Mouse (Mus musculus) forebrain, embryonic 13.5 days (tissue): ENCODE results near the gene Plcb3. TPM values are rescaled to one million over a fixed set of nuclear protein-coding genes. Genes with fewer than 3 reads are reported as not detected.

Experiments used
- ATAC-seq: fragments of 200-750 bp; cut with Nextera tagmentation; 2 replicates; pipeline ENCODE4 v1.8.0; 2017
- H3K27ac ChIP-seq: fragments of 300-500 bp; sonication (generic); 2 replicates; pipeline ENCODE4 v1.5.1; 2015; ENCODE audit warnings: inconsistent platforms, mild to moderate bottlenecking, moderate library complexity
- H3K27me3 ChIP-seq: fragments of 300-500 bp; sonication (generic); 2 replicates; pipeline ENCODE4 v1.6.1; 2015; ENCODE audit warnings: mild to moderate bottlenecking, inconsistent platforms
- H3K36me3 ChIP-seq: fragments of 300-500 bp; sonication (generic); 2 replicates; pipeline ENCODE4 v1.6.1; 2015; ENCODE audit warnings: mild to moderate bottlenecking, inconsistent platforms; ENCODE audit not compliant: poor library complexity, severe bottlenecking
- H3K4me1 ChIP-seq: fragments of 300-500 bp; sonication (generic); 2 replicates; pipeline ENCODE4 v1.6.1; 2015; ENCODE audit warnings: inconsistent platforms
- H3K4me2 ChIP-seq: fragments of 300-500 bp; sonication (generic); 2 replicates; pipeline ENCODE4 v1.6.1; 2015; ENCODE audit warnings: inconsistent platforms, mild to moderate bottlenecking, moderate library complexity
- H3K4me3 ChIP-seq: fragments of 300-500 bp; sonication (generic); 2 replicates; pipeline ENCODE4 v1.5.1; 2015; ENCODE audit warnings: mild to moderate bottlenecking, inconsistent platforms
- H3K9ac ChIP-seq: fragments of 300-500 bp; sonication (generic); 2 replicates; pipeline ENCODE4 v1.6.1; 2015; ENCODE audit warnings: mild to moderate bottlenecking, inconsistent platforms
- H3K9me3 ChIP-seq: fragments of 300-500 bp; sonication (generic); replicated peaks from 2 replicates; pipeline ENCODE4 v1.6.1; 2016; ENCODE audit warnings: inconsistent platforms
- WGBS: fragments of 180-500 bp; shearing (Covaris S2); methylation state at CpG from one replicate; pipeline ENCODE4 v1.1.7; 2015; 5-methylcytosine and 5-hydroxymethylcytosine counted together
- polyA plus RNA-seq: library from polyadenylated mRNA; unstranded; fragments of >200 nt; fragmentation: Nextera tagmentation; extraction: Ambion mirVana; gene quantifications from 2 replicates; pipeline ENCODE4 v1.2.1, GENCODE M21; 2015

The Plcb3 gene
- polyA plus RNA-seq, 1 experiment from 2014 or later = 11.0 TPM

DNA sequence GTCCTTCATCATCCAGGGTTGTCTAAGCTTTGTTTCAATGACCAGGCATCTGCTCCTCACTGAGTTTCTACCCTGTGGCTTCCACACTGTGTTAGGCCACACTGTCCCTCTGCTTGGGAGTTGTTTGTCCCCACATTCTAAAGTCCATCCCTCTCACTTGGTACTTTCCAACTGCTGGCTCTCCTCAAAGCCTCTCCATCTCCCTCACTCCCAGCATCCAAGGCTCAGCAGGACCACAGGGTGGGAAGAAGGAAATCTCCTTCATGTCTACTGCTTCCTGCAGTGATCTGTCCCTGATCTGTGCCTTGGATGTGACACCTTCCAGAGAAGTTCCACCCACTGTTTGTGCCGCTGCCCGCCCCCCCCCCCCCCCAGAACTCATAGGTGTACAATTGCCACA, 45.3 kb downstream of the Plcb3 start:
- Histone ChIP-seq H3K4me2 (no peak overlapping the region), H3K4me3 (no peak overlapping the region), H3K27me3 (peaks cover 96% of the 10 kb centered on the region), H3K4me1 (peaks cover 23% of the 10 kb centered on the region), H3K27ac (no peak overlapping the region), H3K9ac (no peak overlapping the region), H3K9me3 (no peaks in the 10 kb centered on the region), H3K36me3 (no peaks in the 10 kb centered on the region)
- WGBS = 20% methylated on average over 1 of the region's 2 CpGs
- ATAC-seq = no peak

- H3K9ac ChIP-seq = no peak overlapping the region
- no peak overlapping the region for H3K4me2 ChIP-seq
- peaks cover 96% of the 10 kb centered on the region for H3K27me3 ChIP-seq
- peaks cover 17% of the 10 kb centered on the region for H3K4me1 ChIP-seq
- 8% methylated on average over 9 of the region's 9 CpGs for WGBS
- H3K4me3 ChIP-seq = no peak overlapping the region
- ATAC-seq = no peak
- H3K36me3 ChIP-seq = no peaks in the 10 kb centered on the region
- H3K9me3 ChIP-seq = no peaks in the 10 kb centered on the region
- no peak overlapping the region for H3K27ac ChIP-seq
Measured at GRCm38 (mm10) chr19:6928080-6928479, 48.2 kb downstream of the Plcb3 start.

DNA sequence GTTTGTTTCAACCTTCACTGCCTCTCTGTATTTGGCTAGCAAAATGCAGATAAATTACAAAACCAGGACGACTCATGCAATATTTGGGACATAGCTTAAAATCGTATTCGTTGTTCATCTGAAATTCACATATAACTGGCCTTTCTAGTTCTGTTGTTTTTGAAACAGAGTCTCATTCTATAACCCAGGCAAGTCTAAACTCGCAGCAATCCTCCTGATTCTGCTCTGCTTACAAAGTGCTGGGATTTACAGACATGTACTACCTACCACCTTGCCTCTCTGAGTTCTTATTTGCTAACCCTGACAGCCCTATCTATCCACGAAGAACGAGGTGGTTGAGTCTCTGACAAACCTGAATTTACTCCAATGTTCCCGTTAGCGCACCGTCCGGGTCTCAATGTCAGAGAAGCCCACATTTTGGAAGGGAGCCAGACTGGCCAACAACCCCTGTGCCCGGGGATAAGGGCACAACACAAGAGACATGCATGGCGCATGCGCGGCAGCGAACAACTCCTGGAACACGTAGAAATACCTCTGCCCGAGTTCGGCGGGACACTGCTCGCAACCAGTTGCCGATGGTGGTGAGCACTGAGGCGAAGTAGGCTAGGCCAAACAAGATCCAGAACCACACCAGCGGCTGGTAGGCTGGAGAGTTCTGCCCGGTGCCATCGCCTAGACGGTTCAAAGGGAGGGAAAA, 49.6 kb downstream of the Plcb3 start:
- 9% methylated on average over 26 of the region's 26 CpGs for WGBS
- no peak overlapping the region for H3K9ac ChIP-seq

DNA sequence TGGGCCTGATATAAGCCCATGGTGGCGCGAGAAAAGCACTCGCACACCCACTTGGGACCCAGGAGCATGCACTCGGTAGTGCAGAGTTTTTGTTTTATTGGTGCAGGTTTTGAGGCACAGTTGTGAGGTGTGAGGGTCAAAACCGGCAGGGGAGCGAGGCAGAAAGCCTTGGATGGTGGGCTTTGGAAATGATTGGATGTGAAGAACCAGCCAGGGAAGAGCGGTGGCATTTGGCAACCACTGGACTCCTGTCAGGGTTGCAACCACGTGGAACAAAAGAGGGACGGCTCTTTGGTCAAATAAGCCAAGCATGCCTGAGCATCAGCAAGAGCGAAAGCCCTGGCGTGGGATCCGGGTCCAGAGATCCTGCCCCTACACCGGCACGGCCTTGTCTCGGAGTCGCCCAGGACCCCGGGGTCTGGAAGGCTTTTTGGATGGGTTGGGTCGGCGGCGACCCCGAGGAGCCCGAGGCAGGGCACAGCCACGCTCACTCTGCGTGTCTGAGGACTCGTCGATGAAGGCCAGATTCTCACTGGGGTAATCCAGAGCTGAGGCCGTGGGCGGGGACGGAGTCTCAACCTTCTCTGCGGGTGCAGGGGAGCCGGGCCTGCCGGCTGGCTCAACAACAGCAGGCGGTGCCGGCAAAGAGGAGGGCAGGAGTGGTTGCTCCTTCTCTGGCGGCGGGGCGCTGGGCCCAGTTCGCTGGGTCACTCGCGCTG, 50.5 kb downstream of the Plcb3 start:
- H3K27me3 ChIP-seq = peaks cover 81% of the 10 kb centered on the region
- H3K4me3 ChIP-seq = peak overlapping the region; percentile 12; the same call in 1 of the 2 replicates
- H3K36me3 ChIP-seq = no peaks in the 10 kb centered on the region
- no peak overlapping the region; the same call in 1 of the 2 replicates for H3K4me2 ChIP-seq
- ATAC-seq = no peak
- H3K4me1 ChIP-seq = peaks cover 27% of the 10 kb centered on the region
- no peak overlapping the region for H3K9ac ChIP-seq
- no peak overlapping the region for H3K27ac ChIP-seq
- H3K9me3 ChIP-seq = no peaks in the 10 kb centered on the region
- WGBS = 4% methylated on average over 40 of the region's 40 CpGs

More for the DNA sequence above, 49.6 kb downstream of the Plcb3 start:
- peaks cover 90% of the 10 kb centered on the region for H3K27me3 ChIP-seq
- no peak for ATAC-seq
- peak overlapping the region; percentile 46 for H3K4me2 ChIP-seq
- peak overlapping the region; percentile 18 for H3K4me3 ChIP-seq
- H3K4me1 ChIP-seq = peaks cover 23% of the 10 kb centered on the region
- H3K27ac ChIP-seq = no peak overlapping the region
- H3K9me3 ChIP-seq = no peaks in the 10 kb centered on the region
- no peaks in the 10 kb centered on the region for H3K36me3 ChIP-seq

DNA sequence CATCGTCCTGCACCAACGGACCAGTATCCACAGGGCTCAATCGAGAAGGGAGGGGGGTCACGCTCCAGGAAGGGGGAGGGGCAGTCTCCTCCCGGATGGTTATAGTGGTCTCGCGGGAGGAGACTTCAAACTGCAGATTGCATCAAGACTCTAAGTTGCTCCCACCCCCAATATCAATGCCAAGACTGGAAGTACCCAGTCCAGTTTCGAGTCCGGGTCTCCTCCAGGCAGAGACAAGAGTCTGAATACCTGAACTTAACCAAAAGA, 51.0 kb downstream of the Plcb3 start, which contains the start of gene Catsperz:
Catsperz (minus strand) TSS at position 74 of the 267 bp plus-strand sequence.
- H3K4me3 ChIP-seq = peak within 1 kb of the TSS; percentile 12
- H3K4me1 ChIP-seq = peaks cover 32% of the 10 kb centered on the region
- H3K36me3 ChIP-seq = no peaks in the 10 kb centered on the region
- no peaks in the 10 kb centered on the region for H3K9me3 ChIP-seq
- ATAC-seq = no peak
- peaks cover 76% of the 10 kb centered on the region for H3K27me3 ChIP-seq
- H3K4me2 ChIP-seq = peak within 1 kb of the TSS; percentile 27
- no peak within 1 kb of the TSS for H3K27ac ChIP-seq
- 0 out of 2 replicates have a peak within 1 kb of the TSS, but pooled peaks have one; percentile 12 for H3K9ac ChIP-seq
- 4% methylated on average over 9 of the region's 9 CpGs for WGBS

GRCm38 (mm10) chr19:6924461-6925306, 51.6 kb downstream of the Plcb3 start:
- Histone ChIP-seq H3K9ac (0 out of 2 replicates have a peak overlapping the region, but pooled peaks have one; percentile 12), H3K27me3 (peaks cover 72% of the 10 kb centered on the region), H3K4me2 (peak overlapping the region; percentile 27), H3K9me3 (no peaks in the 10 kb centered on the region), H3K36me3 (no peaks in the 10 kb centered on the region), H3K4me3 (peak overlapping the region; percentile 12), H3K27ac (no peak overlapping the region), H3K4me1 (peaks cover 38% of the 10 kb centered on the region)
- 3% methylated on average over 39 of the region's 39 CpGs for WGBS
- ATAC-seq = no peak

DNA sequence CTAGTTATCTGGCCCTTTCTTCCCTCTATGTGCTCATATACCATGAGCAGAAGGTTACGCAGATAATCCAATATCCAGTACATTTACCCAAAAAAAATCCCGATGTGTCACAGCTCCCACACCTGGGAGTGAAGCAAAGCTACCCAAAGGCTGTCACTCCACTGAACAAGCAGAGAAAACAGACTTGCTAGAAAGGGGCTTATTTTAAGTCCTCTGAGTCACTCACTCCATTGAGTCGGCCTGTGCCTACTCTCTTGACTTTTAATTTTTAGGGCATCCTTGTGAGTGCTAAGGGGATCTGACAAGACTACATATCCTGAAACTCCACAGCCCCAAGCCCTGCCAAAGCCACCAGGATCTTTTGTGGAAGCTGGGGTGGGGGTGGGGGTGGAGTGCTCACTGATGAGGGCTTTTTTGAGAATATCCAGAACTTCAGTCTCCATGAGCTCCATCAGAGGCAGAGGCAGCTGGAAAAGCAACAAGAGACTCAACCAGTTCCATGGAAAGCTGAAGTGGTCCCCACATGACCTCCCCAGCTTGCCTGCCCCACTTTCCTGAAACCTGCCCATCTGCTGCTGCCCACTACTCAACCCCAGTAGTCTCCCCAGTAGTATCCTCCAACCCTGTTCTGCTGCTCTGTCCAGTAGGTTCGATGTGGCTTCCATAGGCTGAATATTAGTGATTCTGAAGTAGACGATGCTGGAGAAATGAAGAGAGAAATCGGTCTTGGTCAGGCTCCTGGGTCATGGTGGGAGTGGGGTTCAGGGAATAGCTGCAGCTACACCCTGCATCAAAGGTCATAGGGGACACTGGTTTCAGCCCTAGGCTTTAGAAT, 53.2 kb downstream of the Plcb3 start:
- 66% methylated on average over 6 of the region's 6 CpGs for WGBS
- Histone ChIP-seq H3K36me3 (no peaks in the 10 kb centered on the region), H3K9ac (no peak overlapping the region), H3K4me1 (peaks cover 39% of the 10 kb centered on the region), H3K4me2 (peak overlapping the region; percentile 90), H3K9me3 (no peaks in the 10 kb centered on the region), H3K27me3 (peaks cover 58% of the 10 kb centered on the region), H3K27ac (no peak overlapping the region), H3K4me3 (no peak overlapping the region)
- ATAC-seq = no peak

DNA sequence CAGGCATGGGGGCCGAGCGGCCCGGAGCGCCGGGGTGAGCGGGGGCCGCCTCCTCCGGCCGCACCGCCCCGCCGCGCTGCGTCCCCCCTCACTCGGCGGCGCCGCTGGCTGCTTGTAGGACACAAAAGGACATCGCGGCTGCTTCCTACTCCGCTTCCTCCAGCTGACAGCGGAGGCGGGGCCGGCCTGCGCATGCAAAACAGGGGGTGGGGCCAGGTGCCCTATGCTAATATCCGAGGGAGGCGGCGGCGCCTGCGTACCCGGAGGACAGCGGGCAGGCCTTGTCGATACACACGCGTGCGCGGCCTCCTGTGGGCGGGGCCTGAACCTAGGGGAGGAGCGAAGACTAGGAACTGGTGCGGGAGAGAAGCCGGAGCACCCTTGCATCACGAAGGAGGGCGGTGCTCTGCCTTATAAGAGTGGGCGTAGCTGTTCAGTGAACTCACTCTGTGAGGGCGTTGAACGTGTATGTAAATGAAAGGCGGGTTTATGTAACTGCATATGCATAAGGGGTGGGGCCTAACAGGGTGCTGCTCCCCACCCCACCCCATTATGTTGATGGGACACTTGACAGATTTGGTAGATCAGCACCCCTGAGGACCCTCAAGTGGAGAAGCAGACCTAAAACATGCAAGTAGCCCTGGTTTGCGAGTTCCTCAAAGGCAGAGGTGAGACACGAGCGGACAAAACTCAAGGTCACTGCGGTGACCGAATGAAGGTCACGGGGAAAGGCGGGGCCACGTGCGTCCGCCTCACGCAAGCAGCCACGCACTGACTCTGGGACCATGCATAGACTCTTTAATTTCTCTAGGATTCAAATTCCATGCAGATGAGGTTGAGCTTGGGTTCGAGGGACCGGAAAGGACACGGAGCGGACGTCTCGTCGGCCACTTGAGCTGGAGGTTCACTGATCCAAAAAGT, 54.4 kb downstream of the Plcb3 start, which contains the start of gene Esrra:
Esrra (minus strand) TSS at position 167 of the 921 bp plus-strand sequence.
- peak; percentile 96 for ATAC-seq
- H3K4me1 ChIP-seq = peaks cover 36% of the 10 kb centered on the region
- peak within 1 kb of the TSS; percentile 81 for H3K4me3 ChIP-seq
- H3K4me2 ChIP-seq = peak within 1 kb of the TSS; percentile 90
- no peaks in the 10 kb centered on the region for H3K9me3 ChIP-seq
- H3K36me3 ChIP-seq = no peaks in the 10 kb centered on the region
- peaks cover 46% of the 10 kb centered on the region for H3K27me3 ChIP-seq
- peak within 1 kb of the TSS; percentile 84 for H3K27ac ChIP-seq
- H3K9ac ChIP-seq = peak within 1 kb of the TSS; percentile 85
- under 1% methylated on average over 45 of the region's 66 CpGs for WGBS

DNA sequence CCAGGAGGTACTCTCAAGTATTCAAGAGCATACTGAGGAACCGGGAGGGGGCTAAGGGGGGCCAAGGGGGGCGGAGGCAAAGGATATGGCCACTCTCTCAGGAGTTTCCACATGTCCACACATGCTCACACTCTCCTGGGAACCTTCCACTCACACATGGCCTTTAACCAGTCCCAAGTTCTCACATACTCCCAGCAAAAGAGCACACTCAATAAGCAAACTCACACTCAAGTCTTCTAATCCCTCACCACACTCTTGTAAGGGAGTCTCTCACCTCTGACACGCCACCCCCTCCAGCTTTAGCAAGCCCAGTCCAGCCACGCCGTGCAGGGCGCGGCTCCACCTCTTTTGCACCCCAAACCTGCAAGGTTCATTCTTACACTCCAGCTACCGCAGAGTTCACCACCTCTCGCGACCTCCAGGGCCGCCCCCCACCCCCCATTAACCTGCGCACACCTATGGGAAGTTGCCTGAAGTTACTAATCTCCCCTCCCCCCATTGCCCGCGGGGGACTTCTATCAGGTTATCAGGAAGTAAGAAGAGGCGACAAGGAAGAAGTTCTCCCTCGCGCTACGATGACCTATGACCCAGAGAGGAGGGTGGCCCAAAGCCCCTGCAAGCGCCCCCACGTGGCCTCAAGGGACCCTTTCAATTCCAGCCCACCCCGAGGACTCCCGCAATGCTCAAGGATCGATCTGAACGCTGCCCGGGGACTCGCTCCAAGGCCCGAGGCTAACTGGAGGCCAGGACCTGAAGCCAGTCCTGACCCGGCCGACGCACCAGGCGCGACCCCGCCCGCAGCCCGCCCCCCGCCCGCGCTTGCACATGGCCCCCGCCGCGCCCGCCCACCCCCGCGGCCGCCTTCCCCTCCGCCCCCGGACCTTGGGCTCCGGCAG, 55.3 kb downstream of the Plcb3 start:
- no peaks in the 10 kb centered on the region for H3K9me3 ChIP-seq

More for the DNA sequence above, 55.3 kb downstream of the Plcb3 start:
- peak; percentile 22 for ATAC-seq
- peak overlapping the region; percentile 85 for H3K9ac ChIP-seq
- peak overlapping the region; percentile 84 for H3K27ac ChIP-seq
- H3K27me3 ChIP-seq = peaks cover 37% of the 10 kb centered on the region
- WGBS = 2% methylated on average over 32 of the region's 48 CpGs
- peaks cover 29% of the 10 kb centered on the region for H3K4me1 ChIP-seq
- H3K36me3 ChIP-seq = 0 out of 2 replicates have a peak, but pooled peaks cover 5% of the 10 kb centered on the region
- H3K4me3 ChIP-seq = peak overlapping the region; percentile 81
- H3K4me2 ChIP-seq = peak overlapping the region; percentile 90
